In the genomic region with DNA sequence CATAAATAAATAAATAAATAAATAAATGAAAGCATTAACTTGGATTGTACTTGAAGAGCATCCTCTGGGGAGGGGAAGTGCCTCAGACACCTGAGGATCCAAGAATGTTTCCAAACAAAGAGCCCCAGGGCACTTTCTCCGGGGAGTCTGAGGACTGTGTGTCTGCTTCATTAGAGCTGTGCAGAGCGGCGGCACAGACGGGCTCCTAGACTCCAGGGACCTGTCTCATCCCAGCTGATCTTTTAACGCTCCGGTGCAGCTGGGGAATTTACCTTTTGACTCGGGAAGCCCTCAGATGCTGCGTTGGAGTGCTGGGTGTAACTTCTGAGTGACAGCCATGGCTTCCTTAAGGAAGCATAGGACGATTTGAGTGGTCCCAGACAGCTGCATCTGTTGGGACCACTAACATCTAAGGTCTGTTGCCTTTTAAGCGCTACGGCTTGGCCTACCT, we compare ENCODE assay signal across 8 mouse cellular contexts. TPM values are rescaled to one million over a fixed set of nuclear protein-coding genes. Genes with fewer than 3 reads are reported as not detected.
DNase-seq lines count a peak whose midpoint lies in the region; ATAC-seq and TF ChIP-seq lines count a peak whose summit lies in the region.

A gene (minus strand): TSS at position 401 of the 451 bp plus-strand sequence.

- H3K27me3 ChIP-seq in spleen, adult 2 months (ENCODE audit: control insufficient read depth, insufficient read depth, low read length) = no peaks in the 10 kb centered on the region
- no peaks in the 10 kb centered on the region for H3K27me3 ChIP-seq in hindbrain, embryonic 15.5 days
- H3K27me3 ChIP-seq in neural tube, embryonic 15.5 days (replicated peaks) = no peaks in the 10 kb centered on the region

- H3K9ac ChIP-seq in hindbrain, embryonic 15.5 days = peak within 1 kb of the TSS; percentile 75
- peak within 1 kb of the TSS; percentile 88 for H3K9ac ChIP-seq in neural tube, embryonic 15.5 days (replicated peaks)

- intact Hi-C loops in left cerebral cortex, postnatal 4 days (cut with DNase I) = no loop called here

- no peaks in the 10 kb centered on the region for H3K9me3 ChIP-seq in hindbrain, embryonic 15.5 days
- no peaks in the 10 kb centered on the region for H3K9me3 ChIP-seq in neural tube, embryonic 15.5 days (replicated peaks)

- peak within 1 kb of the TSS; percentile 71 for H3K27ac ChIP-seq in spleen, adult 2 months (ENCODE audit: insufficient read depth, low read length)
- H3K27ac ChIP-seq in cortical plate, adult 2 months (ENCODE audit: insufficient read depth, low read length) = peak within 1 kb of the TSS; percentile 43; the same call in 1 of the 2 replicates
- H3K27ac ChIP-seq in hindbrain, embryonic 15.5 days (replicated peaks) = peak within 1 kb of the TSS; percentile 87
- H3K27ac ChIP-seq in neural tube, embryonic 15.5 days (replicated peaks) = peak within 1 kb of the TSS; percentile 89

- H3K36me3 ChIP-seq in spleen, adult 2 months (ENCODE audit: control insufficient read depth, insufficient read depth, low read length) = peaks cover 20% of the 10 kb centered on the region
- peaks cover 23% of the 10 kb centered on the region for H3K36me3 ChIP-seq in hindbrain, embryonic 15.5 days
- peaks cover 35% of the 10 kb centered on the region for H3K36me3 ChIP-seq in neural tube, embryonic 15.5 days

- 34% methylated on average over 11 of the region's 11 CpGs for WGBS in spleen, adult 2 months
- WGBS in hindbrain, embryonic 15.5 days = 25% methylated on average over 11 of the region's 11 CpGs
- WGBS in neural tube, embryonic 15.5 days = 32% methylated on average over 11 of the region's 11 CpGs

- no peak for ATAC-seq in hindbrain, embryonic 15.5 days (ENCODE audit: low FRiP score, low read depth)
- ATAC-seq in neural tube, embryonic 15.5 days (ENCODE audit: low FRiP score) = no peak

- TF ChIP-seq POLR2A in spleen, adult 2 months (IDR thresholded peaks at IDR 0.05; ENCODE audit: low read depth, low read length) = no peak
- TF ChIP-seq POLR2A in cortical plate, adult 2 months (IDR thresholded peaks at IDR 0.05; ENCODE audit: extremely low read depth, insufficient read depth, low read length) = no peak

- peak within 1 kb of the TSS; percentile 83 for H3K4me3 ChIP-seq in spleen, adult 2 months (ENCODE audit: extremely low read depth, insufficient read depth, insufficient read length)
- H3K4me3 ChIP-seq in cortical plate, adult 2 months (ENCODE audit: insufficient read depth, low read length) = peak within 1 kb of the TSS; percentile 84
- peak within 1 kb of the TSS; percentile 66 for H3K4me3 ChIP-seq in hindbrain, embryonic 15.5 days
- H3K4me3 ChIP-seq in neural tube, embryonic 15.5 days (replicated peaks) = peak within 1 kb of the TSS; percentile 87

- H3K4me2 ChIP-seq in hindbrain, embryonic 15.5 days = peak within 1 kb of the TSS; percentile 82
- H3K4me2 ChIP-seq in neural tube, embryonic 15.5 days = peak within 1 kb of the TSS; percentile 91

- TF ChIP-seq CTCF in spleen, adult 2 months (IDR thresholded peaks at IDR 0.05; ENCODE audit: extremely low read depth, insufficient read depth, insufficient read length, insufficient replicate concordance) = no peak
- TF ChIP-seq CTCF in cortical plate, adult 2 months (IDR thresholded peaks at IDR 0.05; ENCODE audit: extremely low read depth, insufficient read depth, low read length) = no peak

- peaks cover 7% of the 10 kb centered on the region; the same call in 1 of the 2 replicates for H3K4me1 ChIP-seq in spleen, adult 2 months (ENCODE audit: control insufficient read depth, insufficient read depth, insufficient read length)
- H3K4me1 ChIP-seq in cortical plate, adult 2 months (ENCODE audit: control insufficient read depth, insufficient read depth, low read length) = peaks cover 8% of the 10 kb centered on the region; the same call in 1 of the 2 replicates
- peaks cover 22% of the 10 kb centered on the region for H3K4me1 ChIP-seq in hindbrain, embryonic 15.5 days (replicated peaks)
- H3K4me1 ChIP-seq in neural tube, embryonic 15.5 days = peaks cover 21% of the 10 kb centered on the region

- no peak for DNase-seq in spleen, adult 2 months (ENCODE audit: low read depth in 1 of 2, low spot score in 2 of 2)
- no peak for DNase-seq in spleen, postnatal 10 days (ENCODE audit: low spot score in 2 of 2)
- no peak for DNase-seq in left cerebral cortex, postnatal 4 days
- DNase-seq in thymus, postnatal 4 days = no peak
- DNase-seq in frontal cortex, postnatal 10 days (ENCODE audit: low spot score in 2 of 2) = no peak

RNA-seq across cellular contexts. Expression of the gene that starts here (rescaled TPM):
- polyA plus RNA-seq in spleen, adult 2 months (2012; rRNA removed) = 22.2 and 23.7 TPM in 2 replicates
- 44.9 and 46.1 TPM in 2 replicates for polyA plus RNA-seq in cortical plate, adult 2 months (2012; rRNA removed)
- 67.5 and 70.8 TPM in 2 replicates for polyA plus RNA-seq in hindbrain, embryonic 15.5 days (2015; fragmentation: Nextera tagmentation; extraction: Ambion mirVana)
- 10 to 100 TPM; 32.7 to 37.9 TPM for total RNA-seq in left cerebral cortex, postnatal 4 days (2021)
- polyA plus RNA-seq in neural tube, embryonic 15.5 days (2015; fragmentation: Nextera tagmentation; extraction: Ambion mirVana) = 58.4 and 59.8 TPM in 2 replicates
